Mouse (Mus musculus): Measurements from ENCODE around the gene Eef1e1.

DNA sequence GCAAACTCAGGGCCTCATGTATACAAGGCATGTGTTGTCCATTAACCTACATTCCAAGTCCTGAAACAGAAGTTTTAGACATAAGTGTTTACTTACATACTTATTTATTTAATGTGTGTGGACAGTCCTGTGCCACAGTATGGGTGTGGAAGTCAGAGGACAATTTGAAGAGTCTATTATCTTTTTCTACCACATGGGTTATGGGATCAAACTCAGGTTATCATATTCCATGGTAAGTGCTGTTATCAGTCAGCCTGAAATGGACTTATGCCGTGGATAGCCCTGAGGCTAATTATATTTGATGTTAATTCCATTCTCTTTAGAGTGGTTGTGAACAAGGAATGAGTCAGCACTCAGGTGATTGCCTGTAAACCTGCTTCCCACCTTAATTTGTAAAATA is 5.9 kb upstream of the Eef1e1 start:
- TF ChIP-seq MAX (IDR thresholded peaks at IDR 0.05; ENCODE audit: low read depth) (no peak), MYOG (IDR thresholded peaks at IDR 0.05; ENCODE audit: control insufficient read depth in 1 of 3, insufficient read depth in 1 of 3, insufficient read length in 2 of 3, low read depth in 2 of 3) (no peak), E2F4 (IDR thresholded peaks at IDR 0.05; ENCODE audit: insufficient read depth) (no peak), POLR2A (IDR thresholded peaks at IDR 0.05; ENCODE audit: insufficient read length, low read depth) (no peak), CEBPB (IDR thresholded peaks at IDR 0.05; ENCODE audit: insufficient read depth, poor library complexity, severe bottlenecking) (no peak), MYOD1 (IDR thresholded peaks at IDR 0.05; ENCODE audit: control insufficient read depth in 1 of 3, insufficient read length in 2 of 3, low read depth in 2 of 3) (no peak)
